8 mouse cellular contexts compared by ENCODE assay signal in the genomic region with DNA sequence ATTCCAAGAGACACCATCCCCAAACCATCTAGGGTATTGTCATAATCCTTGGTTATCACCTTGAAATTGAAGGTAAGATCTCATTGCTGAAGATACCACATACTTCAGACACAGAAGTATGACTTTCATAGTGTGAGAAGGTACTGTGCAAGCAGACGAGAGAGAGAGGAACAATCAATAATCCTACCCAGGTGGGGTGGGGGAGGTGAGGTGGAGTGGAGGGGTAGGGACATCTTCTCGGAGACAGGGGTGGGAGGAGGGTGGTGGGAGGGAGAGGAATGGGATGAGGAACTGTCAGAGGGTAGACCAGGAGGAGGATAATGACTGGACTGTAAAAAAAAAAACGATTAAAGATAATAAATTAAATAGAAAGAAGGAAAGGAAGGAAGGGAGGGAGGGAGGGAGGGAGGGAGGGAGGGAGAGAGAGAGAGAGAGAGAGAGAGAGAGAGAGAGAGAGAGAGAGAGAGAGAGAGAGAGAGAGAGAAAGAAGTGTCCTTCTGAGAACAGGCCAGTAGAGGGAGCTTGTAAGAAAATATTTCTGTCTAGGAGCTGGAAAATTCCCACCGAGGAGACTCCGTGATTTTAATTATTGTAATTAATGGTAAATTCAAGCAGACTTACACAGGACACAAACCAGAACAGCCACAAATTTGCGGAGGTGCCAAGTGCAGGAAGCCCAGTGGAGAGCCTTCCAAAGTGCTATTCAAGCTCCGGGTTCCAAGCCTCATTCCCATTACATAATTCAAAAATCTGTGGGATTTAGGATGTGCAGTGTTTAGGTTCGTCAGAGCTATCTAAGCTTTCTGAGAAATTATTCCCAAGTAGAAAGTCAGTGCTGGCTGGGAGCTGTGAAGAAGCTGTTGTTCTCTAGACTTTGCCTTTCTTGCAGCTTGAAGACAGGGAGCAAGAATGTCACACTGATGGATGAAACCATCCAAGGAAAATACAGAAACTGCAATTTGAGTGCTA. TPM values are rescaled to one million over a fixed set of nuclear protein-coding genes. Genes with fewer than 3 reads are reported as not detected.
DNase-seq lines count a peak whose midpoint lies in the region; ATAC-seq lines count a peak whose summit lies in the region.

No protein-coding gene starts in this region.

- no peak overlapping the region for H3K27ac ChIP-seq in forebrain, embryonic 16.5 days (ENCODE audit: low read length)

- DNase-seq in cerebellum, postnatal 4 days (ENCODE audit: low spot score in 2 of 2), result no peak
- DNase-seq in lung, postnatal 10 days, result peak; percentile 38
- DNase-seq in lung, postnatal 4 days, result no peak
- DNase-seq in left cerebral cortex, adult 9 months (ENCODE audit: low spot score in 2 of 2), result peak; percentile 19 to 69
- no peak for DNase-seq in gastrocnemius, postnatal 25 days
- DNase-seq in gastrocnemius, adult 8-10 months (ENCODE audit: low spot score in 2 of 2), result no peak

- no peaks in the 10 kb centered on the region for H3K36me3 ChIP-seq in forebrain, embryonic 16.5 days (ENCODE audit: control insufficient read depth, insufficient read depth)

- H3K27me3 ChIP-seq in forebrain, embryonic 16.5 days (replicated peaks; ENCODE audit: control insufficient read depth, insufficient read depth, low read length), result no peaks in the 10 kb centered on the region

- 33% methylated on average over 7 of the region's 8 CpGs for WGBS in forebrain, embryonic 16.5 days

- H3K4me1 ChIP-seq in forebrain, embryonic 16.5 days (replicated peaks; ENCODE audit: control insufficient read depth, insufficient read depth, low read length), result peaks cover 4% of the 10 kb centered on the region

- H3K9ac ChIP-seq in forebrain, embryonic 16.5 days (replicated peaks; ENCODE audit: low read depth, low read length), result no peak overlapping the region

- no peak overlapping the region; the same call in 1 of the 2 replicates for H3K4me2 ChIP-seq in forebrain, embryonic 16.5 days (ENCODE audit: low read length)

- H3K4me3 ChIP-seq in forebrain, embryonic 16.5 days (replicated peaks; ENCODE audit: low read length), result no peak overlapping the region

- ATAC-seq in cerebellum, adult (ENCODE audit: insufficient number of reproducible peaks, low FRiP score, low TSS enrichment), result peak; percentile 72
- ATAC-seq in forebrain, embryonic 16.5 days, result peak; percentile 45

- no peaks in the 10 kb centered on the region for H3K9me3 ChIP-seq in forebrain, embryonic 16.5 days (ENCODE audit: control insufficient read depth, low read length)

RNA-seq across cellular contexts. Expression of a gene that starts 35.5 kb away (rescaled TPM):
- 163 and 184 TPM in 2 replicates for polyA plus RNA-seq in forebrain, embryonic 16.5 days (2015; fragmentation: Nextera tagmentation; extraction: Ambion mirVana)
- 10 to 100 TPM; 67.2 to 70.5 TPM for total RNA-seq in gastrocnemius, postnatal 25 days (2021)
- total RNA-seq in gastrocnemius, adult 8-10 months (2022), result 10 to 100 TPM; 76.8 to 89.6 (median 79.4) TPM

Comparison
In these comparisons a context has a peak if more than half of its experiments do, and no peak if none do; other contexts are left out.
1. DNase-seq: peak in lung, postnatal 10 days (single experiment) and left cerebral cortex, adult 9 months (2 of 2); none in cerebellum, postnatal 4 days (0 of 2), lung, postnatal 4 days (0 of 2), gastrocnemius, postnatal 25 days (single experiment) and gastrocnemius, adult 8-10 months (0 of 2).